Mouse (Mus musculus) MEL (cell line): ENCODE measurements around the gene Inppl1. TPM values are rescaled to one million over a fixed set of nuclear protein-coding genes. Genes with fewer than 3 reads are reported as not detected.

Experiments used
- DNase-seq: peaks from one replicate; pipeline ENCODE4 v3.0.0; 2011; ENCODE audit warnings: low read depth, low spot score
- H3K27ac ChIP-seq: 2 replicates; pipeline ENCODE4 v1.5.1; 2012; ENCODE audit warnings: low read depth, mild to moderate bottlenecking, control low read depth, low read length, moderate library complexity; ENCODE audit not compliant: control insufficient read depth
- H3K27me3 ChIP-seq, 2 experiments: fragments of 150-350 bp in 1 of 2; sonication (generic) in 1 of 2; 2 replicates each; pipeline ENCODE4 v1.6.1; 2012; ENCODE audit warnings: low read length in 2 of 2, mild to moderate bottlenecking in 2 of 2, improper control_type of control experiment in 1 of 2, moderate library complexity in 1 of 2; ENCODE audit not compliant: insufficient read depth in 2 of 2, control insufficient read depth in 1 of 2
- H3K36me3 ChIP-seq, 2 experiments: 2 replicates each; pipeline ENCODE4 v1.6.1; 2012 to 2014; ENCODE audit warnings: low read length in 2 of 2, improper control_type of control experiment in 1 of 2, inconsistent platforms in 1 of 2, mild to moderate bottlenecking in 1 of 2; ENCODE audit not compliant: insufficient read depth in 2 of 2, control insufficient read depth in 1 of 2
- H3K4me1 ChIP-seq, 2 experiments: fragments of 150-350 bp in 1 of 2; sonication (generic) in 1 of 2; 2 replicates each; pipeline ENCODE4 v1.6.1; 2012; ENCODE audit warnings: low read length in 2 of 2, improper control_type of control experiment in 1 of 2, mild to moderate bottlenecking in 1 of 2; ENCODE audit not compliant: insufficient read depth in 2 of 2, control insufficient read depth in 1 of 2
- H3K4me3 ChIP-seq, 2 experiments: fragments of 150-350 bp in 1 of 2; sonication (generic) in 1 of 2; 2 replicates each; pipeline ENCODE4 v1.5.1; 2012; ENCODE audit warnings: low read depth in 2 of 2, low read length in 2 of 2, mild to moderate bottlenecking in 2 of 2, moderate library complexity in 2 of 2, control low read depth in 1 of 2, improper control_type of control experiment in 1 of 2; ENCODE audit not compliant: control insufficient read depth in 1 of 2, insufficient read depth in 1 of 2
- H3K79me2 ChIP-seq: 2 replicates; pipeline ENCODE4 v1.6.1; 2012; ENCODE audit warnings: mild to moderate bottlenecking, low read length, moderate library complexity; ENCODE audit not compliant: control insufficient read depth, poor library complexity, insufficient read depth
- H3K9ac ChIP-seq: 2 replicates; pipeline ENCODE4 v1.6.1; 2012; ENCODE audit warnings: low read depth, mild to moderate bottlenecking, control low read depth, low read length, moderate library complexity; ENCODE audit not compliant: control insufficient read depth, poor library complexity, severe bottlenecking
- H3K9me3 ChIP-seq: fragments of 150-350 bp; sonication (generic); replicated peaks from 2 replicates; pipeline ENCODE4 v1.6.1; 2012; ENCODE audit warnings: mild to moderate bottlenecking, low read length, improper control_type of control experiment, moderate library complexity; ENCODE audit not compliant: insufficient read depth
- CHD2 ChIP-seq: IDR thresholded peaks from 2 replicates; pipeline ENCODE4 v1.6.1; 2011; ENCODE audit warnings: low read length, improper control_type of control experiment
- ELF1 ChIP-seq: IDR thresholded peaks from 2 replicates; pipeline ENCODE4 v1.6.1; 2014; ENCODE audit warnings: low read depth, mild to moderate bottlenecking, inconsistent platforms, low read length, improper control_type of control experiment, moderate library complexity
- ETS1 ChIP-seq: IDR thresholded peaks from 2 replicates; pipeline ENCODE4 v1.6.1; 2012; ENCODE audit warnings: low read depth, mild to moderate bottlenecking, inconsistent platforms, low read length, improper control_type of control experiment, moderate library complexity
- GABPA ChIP-seq: IDR thresholded peaks from 2 replicates; pipeline ENCODE4 v1.6.1; 2012; ENCODE audit warnings: low read depth, mild to moderate bottlenecking, inconsistent platforms, low read length, improper control_type of control experiment, moderate library complexity
- GATA1 ChIP-seq: IDR thresholded peaks from 2 replicates; pipeline ENCODE4 v1.6.1; 2011; ENCODE audit warnings: low read depth, low read length, improper control_type of control experiment
- HCFC1 ChIP-seq: IDR thresholded peaks from 2 replicates; pipeline ENCODE4 v1.6.1; 2012; ENCODE audit warnings: low read depth, mild to moderate bottlenecking, inconsistent platforms, low read length, improper control_type of control experiment, moderate library complexity
- JUND ChIP-seq: IDR thresholded peaks from 2 replicates; pipeline ENCODE4 v1.6.1; 2011; ENCODE audit warnings: low read depth, mild to moderate bottlenecking, improper control_type of control experiment, low read length
- KAT2A ChIP-seq: conservative IDR thresholded peaks from 2 replicates; pipeline ENCODE4 v1.6.1; 2012; ENCODE audit warnings: low read depth, low read length, improper control_type of control experiment, inconsistent platforms
- MAZ ChIP-seq: IDR thresholded peaks from 2 replicates; pipeline ENCODE4 v1.6.1; 2012; ENCODE audit warnings: low read depth, mild to moderate bottlenecking, inconsistent platforms, low read length, improper control_type of control experiment
- MEF2A ChIP-seq: IDR thresholded peaks from 2 replicates; pipeline ENCODE4 v1.6.1; 2014; ENCODE audit warnings: low read depth, mild to moderate bottlenecking, inconsistent platforms, low read length, improper control_type of control experiment; ENCODE audit not compliant: poor library complexity, insufficient replicate concordance, severe bottlenecking; ENCODE audit errors: extremely low read depth
- MXI1 ChIP-seq: IDR thresholded peaks from 2 replicates; pipeline ENCODE4 v1.6.1; 2011; ENCODE audit warnings: mild to moderate bottlenecking, low read depth, low read length, improper control_type of control experiment
- NELFE ChIP-seq: IDR thresholded peaks from 2 replicates; pipeline ENCODE4 v1.6.1; 2011; ENCODE audit warnings: low read depth, low read length, improper control_type of control experiment
- NRF1 ChIP-seq: IDR thresholded peaks from 2 replicates; pipeline ENCODE4 v1.6.1; 2014; ENCODE audit warnings: low read depth, mild to moderate bottlenecking, inconsistent platforms, low read length, improper control_type of control experiment, moderate library complexity; ENCODE audit not compliant: poor library complexity, insufficient read depth, severe bottlenecking
- POLR2A ChIP-seq, 2 experiments: IDR thresholded peaks; 2 replicates each; pipeline ENCODE4 v1.6.1; 2011 to 2012; ENCODE audit warnings: low read length in 2 of 2, mild to moderate bottlenecking in 2 of 2, control low read depth in 1 of 2, improper control_type of control experiment in 1 of 2, low read depth in 1 of 2, moderate library complexity in 1 of 2; ENCODE audit not compliant: control insufficient read depth in 1 of 2, insufficient read depth in 1 of 2, poor library complexity in 1 of 2
- POLR2AphosphoS5 ChIP-seq: IDR thresholded peaks from 2 replicates; pipeline ENCODE4 v1.6.1; 2012; ENCODE audit warnings: low read depth, borderline replicate concordance, mild to moderate bottlenecking, inconsistent platforms, low read length, moderate library complexity, mixed read lengths
- RAD21 ChIP-seq: IDR thresholded peaks from 2 replicates; pipeline ENCODE4 v1.6.1; 2011; ENCODE audit warnings: mild to moderate bottlenecking, low read depth, low read length, improper control_type of control experiment
- RCOR1 ChIP-seq: IDR thresholded peaks from 2 replicates; pipeline ENCODE4 v1.6.1; 2012; ENCODE audit warnings: low read depth, mild to moderate bottlenecking, inconsistent platforms, low read length, improper control_type of control experiment
- SIN3A ChIP-seq: IDR thresholded peaks from 2 replicates; pipeline ENCODE4 v1.6.1; 2012; ENCODE audit warnings: low read length, improper control_type of control experiment, inconsistent platforms
- SMC3 ChIP-seq: IDR thresholded peaks from 2 replicates; pipeline ENCODE4 v1.6.1; 2011; ENCODE audit warnings: low read depth, low read length, improper control_type of control experiment
- TBP ChIP-seq: IDR thresholded peaks from 2 replicates; pipeline ENCODE4 v1.8.0; 2011; ENCODE audit warnings: low read depth, low read length, improper control_type of control experiment
- TCF12 ChIP-seq: IDR thresholded peaks from 2 replicates; pipeline ENCODE4 v1.6.1; 2014; ENCODE audit warnings: low read depth, mild to moderate bottlenecking, inconsistent platforms, low read length, improper control_type of control experiment, moderate library complexity
- USF1 ChIP-seq: IDR thresholded peaks from 2 replicates; pipeline ENCODE4 v1.6.1; 2014; ENCODE audit warnings: low read depth, mild to moderate bottlenecking, inconsistent platforms, low read length, improper control_type of control experiment, moderate library complexity
- USF2 ChIP-seq, 2 experiments: IDR thresholded peaks; 2 replicates each; pipeline ENCODE4 v1.6.1; 2011 to 2012; ENCODE audit warnings: improper control_type of control experiment in 2 of 2, low read length in 2 of 2, borderline replicate concordance in 1 of 2, inconsistent platforms in 1 of 2, low read depth in 1 of 2, mild to moderate bottlenecking in 1 of 2; ENCODE audit not compliant: insufficient read depth in 1 of 2
- ZC3H11A ChIP-seq: IDR thresholded peaks from 2 replicates; pipeline ENCODE4 v1.6.1; 2012; ENCODE audit warnings: low read depth, mild to moderate bottlenecking, inconsistent platforms, low read length, improper control_type of control experiment
- ZKSCAN1 ChIP-seq: IDR thresholded peaks from 2 replicates; pipeline ENCODE4 v1.6.1; 2012; ENCODE audit warnings: low read depth, mild to moderate bottlenecking, inconsistent platforms, low read length, improper control_type of control experiment, moderate library complexity
- polyA plus RNA-seq, 2 experiments: library from polyadenylated mRNA; stranded (reverse) in 1 of 2; unstranded in 1 of 2; fragments of >175 nt in 1 of 2; fragments of >200 nt in 1 of 2; gene quantifications; 2 replicates each; pipeline versions ENCODE4 v1.2.1 to v1.2.4; 2012; ENCODE audit warnings: low replicate concordance in 2 of 2, low read depth in 1 of 2; ENCODE audit not compliant: insufficient read length in 2 of 2, insufficient read depth in 1 of 2, missing spikeins in 1 of 2
- total RNA-seq: library from RNA; depleted of rRNA; stranded (reverse); fragments of 300-350 nt; gene quantifications from 2 replicates; pipeline ENCODE4 v1.2.3, GENCODE M21; 2012

Inppl1 gene
- total and polyA plus RNA-seq, 3 experiments: 9.5 to 31.3 TPM; not detected in 1

GRCm38 (mm10) chr7:101852846-101853245 is 14.8 kb upstream of the Inppl1 start:
- Histone ChIP-seq H3K4me3 (no peak overlapping the region), H3K9ac (no peak overlapping the region), H3K27ac (no peak overlapping the region), H3K9me3 (no peaks in the 10 kb centered on the region), H3K27me3 (no peaks in the 10 kb centered on the region), H3K36me3 (no peaks in the 10 kb centered on the region), H3K4me1 (0 out of 4 replicates have a peak, but pooled peaks cover 0 to 3% of the 10 kb centered on the region in 2 experiments), H3K79me2 (no peaks in the 10 kb centered on the region)
- no peak for DNase-seq
- no peak for TF ChIP-seq SMC3
- TF ChIP-seq HCFC1: no peak
- no peak for TF ChIP-seq RCOR1
- TF ChIP-seq SIN3A: no peak
- no peak for TF ChIP-seq KAT2A
- TF ChIP-seq ZC3H11A: no peak
- no peak for TF ChIP-seq ELF1
- TF ChIP-seq TCF12: no peak
- TF ChIP-seq TBP: no peak
- TF ChIP-seq ETS1: no peak
- TF ChIP-seq ZKSCAN1: no peak
- no peak for TF ChIP-seq POLR2AphosphoS5
- TF ChIP-seq NELFE: no peak
- no peak for TF ChIP-seq JUND
- no peak for TF ChIP-seq GABPA

GRCm38 (mm10) chr7:101851689-101852088 is 13.7 kb upstream of the Inppl1 start:
- no peaks in the 10 kb centered on the region for H3K36me3 ChIP-seq
- TF ChIP-seq ZC3H11A (no peak), MEF2A (no peak), GATA1 (no peak), KAT2A (no peak), TCF12 (no peak), POLR2A (IDR thresholded peaks at IDR 0.05; ENCODE audit: control insufficient read depth in 1 of 2, insufficient read depth in 1 of 2, low read depth in 1 of 2, low read length in 2 of 2, poor library complexity in 1 of 2) (no peak), MXI1 (no peak), NRF1 (no peak), MAZ (no peak), ZKSCAN1 (no peak), RAD21 (no peak), JUND (no peak), USF1 (no peak), USF2 (IDR thresholded peaks at IDR 0.05; ENCODE audit: borderline replicate concordance in 1 of 2, insufficient read depth in 1 of 2, low read depth in 1 of 2, low read length in 2 of 2) (no peak), CHD2 (no peak)
- no peak for DNase-seq
- H3K4me3 ChIP-seq: no peak overlapping the region
- no peak overlapping the region for H3K9ac ChIP-seq
- H3K27me3 ChIP-seq: no peaks in the 10 kb centered on the region
- no peaks in the 10 kb centered on the region for H3K9me3 ChIP-seq
- no peaks in the 10 kb centered on the region for H3K79me2 ChIP-seq
- H3K27ac ChIP-seq: no peak overlapping the region
- H3K4me1 ChIP-seq: 0 out of 4 replicates have a peak, but pooled peaks cover 0 to 3% of the 10 kb centered on the region in 2 experiments
